Mouse (Mus musculus) limb, embryonic 13.5 days (tissue): ENCODE measurements at regions not wholly inside any gene's neighbourhood (a gene's known extent, or its start where the extent isn't known, plus 50 kb on each side); places are given as distances from the start of the nearest gene placed in this dataset.

Source experiments
- ATAC-seq: fragments of 200-750 bp; cut with Nextera tagmentation; 2 replicates; pipeline ENCODE4 v1.8.0; 2017; ENCODE audit warnings: low read depth, moderate number of reproducible peaks, moderate TSS enrichment; ENCODE audit not compliant: low FRiP score
- H3K27ac ChIP-seq: fragments of 300-500 bp; sonication (generic); 2 replicates; pipeline ENCODE4 v1.5.1; 2015; ENCODE audit warnings: inconsistent platforms, mild to moderate bottlenecking, moderate library complexity
- H3K27me3 ChIP-seq: fragments of 300-500 bp; sonication (generic); 2 replicates; pipeline ENCODE4 v1.6.1; 2015; ENCODE audit warnings: mild to moderate bottlenecking, inconsistent platforms
- H3K36me3 ChIP-seq: fragments of 300-500 bp; sonication (generic); 2 replicates; pipeline ENCODE4 v1.6.1; 2015; ENCODE audit warnings: inconsistent platforms, mild to moderate bottlenecking, moderate library complexity
- H3K4me1 ChIP-seq: fragments of 300-500 bp; sonication (generic); 2 replicates; pipeline ENCODE4 v1.6.1; 2015; ENCODE audit warnings: inconsistent platforms
- H3K4me2 ChIP-seq: fragments of 300-500 bp; sonication (generic); replicated peaks from 2 replicates; pipeline ENCODE4 v1.6.1; 2015; ENCODE audit warnings: inconsistent platforms, mild to moderate bottlenecking, moderate library complexity
- H3K4me3 ChIP-seq: fragments of 300-500 bp; sonication (generic); 2 replicates; pipeline ENCODE4 v1.5.1; 2015; ENCODE audit warnings: moderate library complexity, mild to moderate bottlenecking, inconsistent platforms
- H3K9ac ChIP-seq: fragments of 300-500 bp; sonication (generic); 2 replicates; pipeline ENCODE4 v1.6.1; 2015; ENCODE audit warnings: mild to moderate bottlenecking, inconsistent platforms
- H3K9me3 ChIP-seq: fragments of 300-500 bp; sonication (generic); 2 replicates; pipeline ENCODE4 v1.6.1; 2016; ENCODE audit warnings: inconsistent platforms
- WGBS: fragments of 180-500 bp; shearing (Covaris S2); methylation state at CpG from one replicate; pipeline ENCODE4 v1.1.7; 2015; 5-methylcytosine and 5-hydroxymethylcytosine counted together

DNA sequence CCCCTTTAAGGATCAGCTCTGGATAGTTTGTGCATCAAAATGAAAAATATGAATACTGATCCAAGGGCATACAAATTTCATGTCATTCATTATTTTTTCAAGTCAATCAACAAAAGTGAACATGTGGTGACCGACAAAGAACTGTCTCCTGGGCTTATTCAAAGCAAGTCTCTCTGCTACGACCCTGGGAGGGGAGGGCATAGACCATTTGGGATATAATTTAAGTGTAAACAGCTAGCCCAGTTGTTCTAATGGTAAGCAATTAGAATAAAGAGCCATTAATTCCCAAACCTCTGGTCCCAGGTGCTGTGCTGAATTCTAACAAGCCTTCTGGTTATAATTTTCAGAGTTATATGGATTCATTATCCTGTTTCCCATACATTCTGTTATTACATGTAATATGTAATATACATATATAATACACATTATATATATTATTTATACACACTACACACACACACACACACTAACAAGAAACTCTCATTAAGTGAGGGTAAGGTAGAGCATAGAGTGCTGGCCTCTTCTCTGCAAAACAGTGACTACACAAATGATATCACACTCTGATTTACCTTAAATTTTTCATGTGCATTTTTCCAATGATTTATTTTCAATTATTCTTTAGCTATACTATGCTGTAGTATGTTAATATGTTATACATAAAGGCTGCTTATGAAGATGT is 453.0 kb upstream of the Cblb start:
- ATAC-seq, result no peak
- H3K9ac ChIP-seq, result no peak overlapping the region
- H3K4me2 ChIP-seq, result no peak overlapping the region
- no peak overlapping the region for H3K4me3 ChIP-seq
- H3K27me3 ChIP-seq, result no peaks in the 10 kb centered on the region
- H3K36me3 ChIP-seq, result no peaks in the 10 kb centered on the region
- no peaks in the 10 kb centered on the region for H3K4me1 ChIP-seq
- no peak overlapping the region for H3K27ac ChIP-seq
- H3K9me3 ChIP-seq, result no peaks in the 10 kb centered on the region
- 35% methylated on average over 2 of the region's 2 CpGs for WGBS

GRCm38 (mm10) chr16:51580525-51580924 is 450.5 kb upstream of the Cblb start:
- no peak overlapping the region for H3K9ac ChIP-seq
- no peak overlapping the region for H3K27ac ChIP-seq
- no peak for ATAC-seq
- H3K9me3 ChIP-seq, result no peaks in the 10 kb centered on the region
- H3K36me3 ChIP-seq, result no peaks in the 10 kb centered on the region
- H3K4me1 ChIP-seq, result no peaks in the 10 kb centered on the region
- H3K4me3 ChIP-seq, result no peak overlapping the region
- H3K27me3 ChIP-seq, result no peaks in the 10 kb centered on the region
- no peak overlapping the region for H3K4me2 ChIP-seq
- WGBS, result 61% methylated on average over 1 of the region's 1 CpGs

DNA sequence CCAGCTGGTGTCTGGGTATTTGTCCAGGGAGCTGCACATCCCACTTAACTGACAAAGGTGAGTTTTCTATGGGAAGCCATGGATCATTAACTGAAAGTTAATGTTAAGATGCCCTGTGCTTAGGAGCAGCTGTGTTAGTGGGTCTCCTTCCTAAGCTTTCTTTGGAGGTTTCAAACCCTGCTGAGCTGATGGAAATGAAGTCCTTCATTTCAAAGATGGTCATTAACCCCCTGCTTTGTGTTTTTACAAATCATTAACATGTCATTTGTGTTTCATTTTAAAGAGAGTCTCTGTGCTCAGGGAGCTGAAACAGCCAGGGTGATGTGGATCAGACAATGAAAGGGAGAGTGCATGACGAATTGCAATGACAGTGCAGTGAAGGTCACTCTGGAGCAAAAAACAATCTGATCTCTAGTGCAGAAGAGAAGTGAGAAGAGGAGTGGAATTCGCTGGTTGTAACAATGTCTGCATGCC is 441.1 kb upstream of the Cblb start:
- Histone ChIP-seq H3K9ac (no peak overlapping the region), H3K4me2 (no peak overlapping the region), H3K4me1 (no peaks in the 10 kb centered on the region), H3K36me3 (no peaks in the 10 kb centered on the region), H3K4me3 (no peak overlapping the region), H3K27me3 (no peaks in the 10 kb centered on the region), H3K27ac (no peak overlapping the region), H3K9me3 (no peaks in the 10 kb centered on the region)
- 17% methylated on average over 2 of the region's 2 CpGs for WGBS
- ATAC-seq, result no peak

- no peak overlapping the region for H3K4me3 ChIP-seq
- H3K9me3 ChIP-seq, result no peaks in the 10 kb centered on the region
- ATAC-seq, result no peak
- H3K4me1 ChIP-seq, result no peaks in the 10 kb centered on the region
- no peaks in the 10 kb centered on the region for H3K27me3 ChIP-seq
- H3K4me2 ChIP-seq, result no peak overlapping the region
- no peak overlapping the region for H3K27ac ChIP-seq
- H3K9ac ChIP-seq, result no peak overlapping the region
- H3K36me3 ChIP-seq, result no peaks in the 10 kb centered on the region
These were observed 413.4 kb upstream of the Cblb start for GRCm38 (mm10) chr16:51617579-51617978.

DNA sequence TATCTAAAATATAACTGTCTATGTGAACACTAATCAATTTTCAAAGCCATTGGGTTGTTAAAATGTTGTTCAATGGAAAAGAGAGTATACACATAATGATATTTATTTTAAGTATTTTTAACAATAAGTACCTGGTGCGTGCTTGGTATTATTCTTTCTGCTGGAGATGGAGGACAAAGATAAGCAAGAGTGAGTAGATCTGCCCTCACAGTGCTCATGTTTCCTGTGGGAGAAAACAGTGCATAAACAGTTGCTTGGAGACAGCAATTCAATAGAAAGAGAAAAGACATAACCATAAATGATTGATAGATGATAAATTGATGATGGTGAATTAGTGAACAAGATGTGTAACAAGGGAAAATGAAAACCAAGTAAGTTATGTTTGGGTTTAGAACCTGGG is 384.4 kb upstream of the Cblb start:
- Histone ChIP-seq H3K4me2 (no peak overlapping the region), H3K27ac (no peak overlapping the region), H3K4me3 (no peak overlapping the region), H3K4me1 (no peaks in the 10 kb centered on the region), H3K27me3 (no peaks in the 10 kb centered on the region), H3K36me3 (no peaks in the 10 kb centered on the region), H3K9me3 (no peaks in the 10 kb centered on the region), H3K9ac (no peak overlapping the region)
- WGBS, result 86% methylated on average over 1 of the region's 1 CpGs
- ATAC-seq, result no peak

DNA sequence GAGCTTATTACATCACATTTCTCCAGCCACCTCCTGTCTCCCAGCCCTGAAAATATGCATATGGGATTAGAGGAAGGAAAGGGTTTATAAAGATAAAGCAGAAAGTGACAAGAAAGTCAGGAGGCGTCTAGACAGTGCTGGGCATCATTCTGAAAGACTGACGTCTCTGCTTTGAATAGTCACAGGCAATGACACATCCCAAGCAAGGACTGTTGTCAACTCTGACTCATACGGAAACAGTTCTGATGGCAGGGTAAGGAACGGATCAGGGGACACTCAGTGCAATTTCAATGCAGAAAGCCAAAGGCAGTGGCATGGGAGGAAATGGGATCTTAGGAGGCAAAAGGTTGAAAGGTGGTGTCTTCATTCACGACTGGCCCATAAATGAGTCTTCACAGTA is 380.9 kb upstream of the Cblb start:
- Histone ChIP-seq H3K4me3 (no peak overlapping the region), H3K9me3 (no peaks in the 10 kb centered on the region), H3K36me3 (no peaks in the 10 kb centered on the region), H3K4me2 (no peak overlapping the region), H3K27me3 (no peaks in the 10 kb centered on the region), H3K27ac (no peak overlapping the region), H3K4me1 (no peaks in the 10 kb centered on the region), H3K9ac (no peak overlapping the region)
- ATAC-seq, result no peak
- WGBS, result 76% methylated on average over 5 of the region's 5 CpGs

- H3K4me1 ChIP-seq, result no peaks in the 10 kb centered on the region
- 69% methylated on average over 5 of the region's 5 CpGs for WGBS
- no peaks in the 10 kb centered on the region for H3K27me3 ChIP-seq
- H3K36me3 ChIP-seq, result no peaks in the 10 kb centered on the region
- no peak overlapping the region for H3K4me2 ChIP-seq
- ATAC-seq, result no peak
- no peak overlapping the region for H3K9ac ChIP-seq
- H3K27ac ChIP-seq, result no peak overlapping the region
- no peaks in the 10 kb centered on the region for H3K9me3 ChIP-seq
- no peak overlapping the region for H3K4me3 ChIP-seq
These were observed 380.3 kb upstream of the Cblb start for GRCm38 (mm10) chr16:51650683-51651082.

DNA sequence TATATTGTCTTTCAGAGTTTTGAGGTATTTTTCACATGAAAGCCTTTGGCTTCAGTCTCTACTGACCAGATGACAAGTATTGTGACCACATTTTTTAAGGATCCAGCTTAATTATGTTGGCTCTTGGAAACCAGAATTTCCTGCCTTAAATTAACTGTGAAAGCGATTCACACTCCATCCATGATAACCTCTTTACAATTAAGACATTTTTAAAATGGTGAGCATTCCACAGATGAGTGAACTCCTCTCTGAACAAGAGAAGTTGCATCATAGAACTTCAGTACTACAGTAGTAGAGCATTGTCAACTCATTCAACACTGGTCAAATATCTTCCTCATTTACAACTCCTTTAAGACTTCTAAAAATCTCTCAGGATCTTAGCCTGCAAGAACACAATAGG is 369.3 kb upstream of the Cblb start:
- Histone ChIP-seq H3K9ac (no peak overlapping the region), H3K27me3 (no peaks in the 10 kb centered on the region), H3K36me3 (no peaks in the 10 kb centered on the region), H3K4me2 (no peak overlapping the region), H3K9me3 (no peaks in the 10 kb centered on the region), H3K4me3 (no peak overlapping the region), H3K27ac (no peak overlapping the region), H3K4me1 (peaks cover 2% of the 10 kb centered on the region; the same call in 1 of the 2 replicates)
- ATAC-seq, result no peak
- WGBS, result 82% methylated on average over 1 of the region's 1 CpGs

DNA sequence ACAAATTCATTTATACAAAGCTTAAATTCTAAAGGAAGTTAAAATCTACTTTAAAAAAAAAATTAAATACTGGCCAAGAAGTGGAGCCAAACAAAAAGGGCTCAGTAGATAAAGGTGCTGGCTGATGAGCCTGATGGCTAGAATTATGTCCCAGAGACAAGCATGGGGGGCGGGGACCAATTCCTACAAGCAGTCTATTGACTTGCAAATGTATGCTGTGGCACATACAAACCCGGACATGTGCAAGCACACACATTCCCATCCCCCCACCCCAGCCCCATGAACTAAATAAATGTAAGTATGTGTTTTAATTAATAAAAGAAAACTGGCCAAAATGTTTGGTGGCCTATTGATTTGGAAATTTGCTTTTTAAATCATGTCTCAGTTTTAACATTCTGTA is 366.7 kb upstream of the Cblb start:
- ATAC-seq, result no peak
- Histone ChIP-seq H3K27me3 (no peaks in the 10 kb centered on the region), H3K9ac (no peak overlapping the region), H3K36me3 (no peaks in the 10 kb centered on the region), H3K4me2 (no peak overlapping the region), H3K4me1 (peaks cover 2% of the 10 kb centered on the region; the same call in 1 of the 2 replicates), H3K27ac (no peak overlapping the region), H3K9me3 (peaks cover 6% of the 10 kb centered on the region; the same call in 1 of the 2 replicates), H3K4me3 (no peak overlapping the region)
- 60% methylated on average over 2 of the region's 2 CpGs for WGBS

DNA sequence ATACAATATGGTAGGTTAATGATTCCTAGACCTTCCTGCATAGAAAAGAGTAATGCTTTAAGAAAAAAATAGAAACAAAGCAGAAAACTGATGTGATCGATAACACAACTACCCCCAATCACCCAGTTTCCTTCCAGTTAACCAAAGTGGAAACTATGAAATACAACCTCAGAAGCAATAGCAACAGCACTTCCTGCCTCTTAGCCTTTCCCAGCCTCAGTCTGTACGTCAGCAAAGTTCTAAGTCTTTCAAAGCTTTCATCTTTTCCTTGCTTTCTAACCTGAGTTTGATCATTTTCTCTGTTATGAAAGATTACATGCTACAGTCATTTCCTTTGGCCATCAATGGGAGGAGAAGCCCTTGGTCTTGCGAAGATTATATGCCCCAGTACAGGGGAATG is 355.9 kb upstream of the Cblb start:
- Histone ChIP-seq H3K4me2 (no peak overlapping the region), H3K4me3 (no peak overlapping the region), H3K27me3 (no peaks in the 10 kb centered on the region), H3K36me3 (no peaks in the 10 kb centered on the region), H3K9ac (no peak overlapping the region), H3K27ac (no peak overlapping the region), H3K9me3 (no peaks in the 10 kb centered on the region), H3K4me1 (peaks cover 4% of the 10 kb centered on the region; the same call in 1 of the 2 replicates)
- WGBS, result 80% methylated on average over 3 of the region's 3 CpGs
- ATAC-seq, result no peak

DNA sequence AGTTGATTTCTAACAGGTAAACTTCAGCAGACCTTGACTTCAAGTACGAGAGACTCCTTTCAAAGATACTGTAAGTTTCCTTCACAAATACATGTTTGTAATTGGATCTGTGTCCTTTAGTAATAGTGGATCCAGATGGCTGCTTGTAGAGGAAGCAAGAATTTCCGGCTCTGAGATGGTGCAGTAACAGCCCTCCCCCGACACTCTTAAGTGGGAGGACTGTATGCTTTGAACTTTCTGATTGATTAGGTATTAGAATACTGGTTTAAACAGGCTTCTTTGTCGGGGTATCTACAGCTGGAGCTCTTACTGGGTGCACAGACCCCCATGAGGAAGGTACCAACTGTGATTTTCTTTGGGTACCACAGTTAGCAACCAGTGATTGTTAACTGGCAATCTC is 355.0 kb upstream of the Cblb start:
- no peaks in the 10 kb centered on the region for H3K36me3 ChIP-seq
- H3K27ac ChIP-seq, result no peak overlapping the region
- H3K9ac ChIP-seq, result no peak overlapping the region
- no peaks in the 10 kb centered on the region for H3K27me3 ChIP-seq
- peaks cover 4% of the 10 kb centered on the region; the same call in 1 of the 2 replicates for H3K4me1 ChIP-seq
- H3K9me3 ChIP-seq, result no peaks in the 10 kb centered on the region
- WGBS, result 9% methylated on average over 4 of the region's 4 CpGs
- H3K4me3 ChIP-seq, result no peak overlapping the region
- H3K4me2 ChIP-seq, result no peak overlapping the region
- ATAC-seq, result no peak

GRCm38 (mm10) chr16:51690861-51691260 is 340.2 kb upstream of the Cblb start:
- 91% methylated on average over 3 of the region's 3 CpGs for WGBS
- no peaks in the 10 kb centered on the region for H3K36me3 ChIP-seq
- H3K9ac ChIP-seq, result no peak overlapping the region
- H3K4me1 ChIP-seq, result no peaks in the 10 kb centered on the region
- ATAC-seq, result no peak
- no peak overlapping the region for H3K4me2 ChIP-seq
- H3K27me3 ChIP-seq, result no peaks in the 10 kb centered on the region
- no peaks in the 10 kb centered on the region for H3K9me3 ChIP-seq
- no peak overlapping the region for H3K4me3 ChIP-seq
- H3K27ac ChIP-seq, result no peak overlapping the region

GRCm38 (mm10) chr16:51705026-51705425 is 326.0 kb upstream of the Cblb start:
- 88% methylated on average over 2 of the region's 2 CpGs for WGBS
- ATAC-seq, result no peak
- H3K27me3 ChIP-seq, result no peaks in the 10 kb centered on the region
- H3K4me2 ChIP-seq, result no peak overlapping the region
- H3K9ac ChIP-seq, result no peak overlapping the region
- H3K9me3 ChIP-seq, result no peaks in the 10 kb centered on the region
- no peak overlapping the region for H3K27ac ChIP-seq
- H3K4me1 ChIP-seq, result no peaks in the 10 kb centered on the region
- no peaks in the 10 kb centered on the region for H3K36me3 ChIP-seq
- H3K4me3 ChIP-seq, result no peak overlapping the region
